Mouse (Mus musculus) ES-Bruce4 (cell line): Measurements from ENCODE around the gene Col9a1.

Source experiments
- CTCF ChIP-seq: IDR thresholded peaks from one replicate; pipeline ENCODE4 v1.8.1; 2011; ENCODE audit warnings: low read depth, low read length
- EP300 ChIP-seq: IDR thresholded peaks from 2 replicates; pipeline ENCODE4 v1.6.1; 2011; ENCODE audit warnings: low read depth, low read length; ENCODE audit not compliant: insufficient read depth
- POLR2A ChIP-seq: IDR thresholded peaks from one replicate; pipeline ENCODE4 v1.8.1; 2011; ENCODE audit warnings: low read length; ENCODE audit not compliant: insufficient read depth

GRCm38 (mm10) chr1:24244931-24245330 lies 67.5 kb downstream of the Col9a1 start:
- no peak for TF ChIP-seq CTCF
- no peak for TF ChIP-seq POLR2A
- no peak for TF ChIP-seq EP300
